Mouse (Mus musculus) mesoderm, embryonic 11.5 days (tissue): ENCODE data around the gene Ripor2.

Source experiments
- DNase-seq: peaks from one replicate; pipeline ENCODE4 v3.0.0-alpha.2; 2012; ENCODE audit warnings: low read depth, low spot score

The Ripor2 gene

GRCm38 (mm10) chr13:24712581-24713130 lies 130.7 kb downstream of the Ripor2 start:
- DNase-seq: no peak

GRCm38 (mm10) chr13:24713434-24714000 lies 131.5 kb downstream of the Ripor2 start:
- DNase-seq: peak; percentile 86

GRCm38 (mm10) chr13:24714360-24714885 lies 132.4 kb downstream of the Ripor2 start:
- DNase-seq: no peak

- DNase-seq: no peak
These were observed 133.6 kb downstream of the Ripor2 start for GRCm38 (mm10) chr13:24715601-24716000.

- DNase-seq: no peak
These were observed 134.5 kb downstream of the Ripor2 start for GRCm38 (mm10) chr13:24716441-24716840.

GRCm38 (mm10) chr13:24717677-24718076 lies 135.7 kb downstream of the Ripor2 start:
- no peak for DNase-seq

- DNase-seq: no peak
These were observed 139.5 kb downstream of the Ripor2 start for GRCm38 (mm10) chr13:24721502-24721901.

- DNase-seq: peak; percentile 18
These were observed 141.9 kb downstream of the Ripor2 start for GRCm38 (mm10) chr13:24723699-24724394.

- DNase-seq: peak; percentile 12
These were observed 142.4 kb downstream of the Ripor2 start for GRCm38 (mm10) chr13:24724395-24724759.

- DNase-seq: no peak
These were observed 147.1 kb downstream of the Ripor2 start for GRCm38 (mm10) chr13:24729128-24729527.

- no peak for DNase-seq
These were observed 152.5 kb downstream of the Ripor2 start for GRCm38 (mm10) chr13:24734502-24734901.

- no peak for DNase-seq
These were observed 153.7 kb downstream of the Ripor2 start for GRCm38 (mm10) chr13:24735608-24736131.

GRCm38 (mm10) chr13:24741028-24741427 lies 159.0 kb downstream of the Ripor2 start, which contains the start of gene Armh2:
Gene Armh2 (plus strand): TSS chr13:24741232.
- no peak for DNase-seq

GRCm38 (mm10) chr13:24747823-24748222 lies 165.8 kb downstream of the Ripor2 start:
- no peak for DNase-seq

- DNase-seq: no peak
These were observed 168.8 kb downstream of the Ripor2 start for GRCm38 (mm10) chr13:24750807-24751206.

GRCm38 (mm10) chr13:24751396-24751795 lies 169.4 kb downstream of the Ripor2 start:
- DNase-seq: no peak

- no peak for DNase-seq
These were observed 174.8 kb downstream of the Ripor2 start for GRCm38 (mm10) chr13:24756756-24757155.

- no peak for DNase-seq
These were observed 176.0 kb downstream of the Ripor2 start for GRCm38 (mm10) chr13:24757820-24758564.

- no peak for DNase-seq
These were observed 177.5 kb downstream of the Ripor2 start for GRCm38 (mm10) chr13:24759451-24759850.

GRCm38 (mm10) chr13:24760351-24760870 lies 178.4 kb downstream of the Ripor2 start:
- DNase-seq: no peak

GRCm38 (mm10) chr13:24761083-24761402 lies 179.1 kb downstream of the Ripor2 start:
- no peak for DNase-seq
